Mouse (Mus musculus): ENCODE data around the gene Creg2. TPM values are rescaled to one million over a fixed set of nuclear protein-coding genes. Genes with fewer than 3 reads are reported as not detected.

Gene Creg2
- polyA plus RNA-seq, 1 experiment from 2014 or later: 2.3 TPM

GRCm38 (mm10) chr1:39575778-39576375, 75.4 kb downstream of the Creg2 start:
- H3K9ac ChIP-seq (replicated peaks; ENCODE audit: low read depth, low read length): peak overlapping the region; percentile 93
- 18% methylated on average over 8 of the region's 8 CpGs for WGBS
- H3K4me3 ChIP-seq (replicated peaks; ENCODE audit: low read length): peak overlapping the region; percentile 90
- ATAC-seq: no peak
- no peak overlapping the region for H3K27ac ChIP-seq (ENCODE audit: low read length)
- no peaks in the 10 kb centered on the region for H3K9me3 ChIP-seq (ENCODE audit: control insufficient read depth, low read length)
- peak overlapping the region; percentile 58 for H3K4me2 ChIP-seq (ENCODE audit: low read length)
- H3K36me3 ChIP-seq (ENCODE audit: control insufficient read depth, insufficient read depth): no peaks in the 10 kb centered on the region
- H3K27me3 ChIP-seq (replicated peaks; ENCODE audit: control insufficient read depth, insufficient read depth, low read length): no peaks in the 10 kb centered on the region
- H3K4me1 ChIP-seq (replicated peaks; ENCODE audit: control insufficient read depth, insufficient read depth, low read length): peaks cover 10% of the 10 kb centered on the region

GRCm38 (mm10) chr1:39573890-39574289, 77.4 kb downstream of the Creg2 start:
- H3K4me1 ChIP-seq (replicated peaks; ENCODE audit: control insufficient read depth, insufficient read depth, low read length): peaks cover 10% of the 10 kb centered on the region
- H3K9me3 ChIP-seq (ENCODE audit: control insufficient read depth, low read length): no peaks in the 10 kb centered on the region
- no peaks in the 10 kb centered on the region for H3K27me3 ChIP-seq (replicated peaks; ENCODE audit: control insufficient read depth, insufficient read depth, low read length)
- H3K4me2 ChIP-seq (ENCODE audit: low read length): no peak overlapping the region
- no peak overlapping the region for H3K9ac ChIP-seq (replicated peaks; ENCODE audit: low read depth, low read length)
- 94% methylated on average over 7 of the region's 7 CpGs for WGBS
- H3K4me3 ChIP-seq (replicated peaks; ENCODE audit: low read length): no peak overlapping the region
- no peaks in the 10 kb centered on the region for H3K36me3 ChIP-seq (ENCODE audit: control insufficient read depth, insufficient read depth)
- ATAC-seq: no peak
- no peak overlapping the region for H3K27ac ChIP-seq (ENCODE audit: low read length)

- H3K4me1 ChIP-seq (replicated peaks; ENCODE audit: control insufficient read depth, insufficient read depth, low read length): peaks cover 13% of the 10 kb centered on the region
- H3K4me3 ChIP-seq (replicated peaks; ENCODE audit: low read length): no peak overlapping the region
- ATAC-seq: no peak
- H3K36me3 ChIP-seq (ENCODE audit: control insufficient read depth, insufficient read depth): no peaks in the 10 kb centered on the region
- no peak overlapping the region for H3K9ac ChIP-seq (replicated peaks; ENCODE audit: low read depth, low read length)
- no peaks in the 10 kb centered on the region for H3K9me3 ChIP-seq (ENCODE audit: control insufficient read depth, low read length)
- H3K27me3 ChIP-seq (replicated peaks; ENCODE audit: control insufficient read depth, insufficient read depth, low read length): no peaks in the 10 kb centered on the region
- 75% methylated on average over 6 of the region's 6 CpGs for WGBS
- no peak overlapping the region for H3K27ac ChIP-seq (ENCODE audit: low read length)
- H3K4me2 ChIP-seq (ENCODE audit: low read length): no peak overlapping the region
Observed at GRCm38 (mm10) chr1:39571653-39572052, 79.6 kb downstream of the Creg2 start.

Other genes with a start within 250 kb of the Creg2 start
- gene Tbc1d8, start 172.7 kb downstream of the Creg2 start, polyA plus RNA-seq (2015; fragmentation: Nextera tagmentation; extraction: Ambion mirVana): 10.6 and 13.0 TPM in 2 replicates
- 11.9 and 13.7 TPM in 2 replicates for gene Cnot11, start 116.5 kb downstream of the Creg2 start, polyA plus RNA-seq (2015; fragmentation: Nextera tagmentation; extraction: Ambion mirVana)
- 20.0 and 20.5 TPM in 2 replicates for gene Rnf149, start 74.1 kb downstream of the Creg2 start, polyA plus RNA-seq (2015; fragmentation: Nextera tagmentation; extraction: Ambion mirVana)
- 0.20 TPM in 1 of 2 replicates, not detected in the other for gene Rfx8, start 69.5 kb upstream of the Creg2 start, polyA plus RNA-seq (2015; fragmentation: Nextera tagmentation; extraction: Ambion mirVana)
- not detected in 2 replicates for gene Gm3646, start 153.9 kb upstream of the Creg2 start, polyA plus RNA-seq (2015; fragmentation: Nextera tagmentation; extraction: Ambion mirVana)
- 38.5 and 49.5 TPM in 2 replicates for gene Map4k4, start 249.4 kb upstream of the Creg2 start, polyA plus RNA-seq (2015; fragmentation: Nextera tagmentation; extraction: Ambion mirVana)